Mouse (Mus musculus) heart, embryonic 14.5 days (tissue): Measurements from ENCODE around the gene Tmem274. TPM values are rescaled to one million over a fixed set of nuclear protein-coding genes. Genes with fewer than 3 reads are reported as not detected.

Experiments used
- ATAC-seq: fragments of 200-750 bp; cut with Nextera tagmentation; 2 replicates; pipeline ENCODE4 v1.8.0; 2017; ENCODE audit warnings: low read depth, moderate TSS enrichment; ENCODE audit not compliant: insufficient number of reproducible peaks, insufficient read depth, low FRiP score
- H3K27ac ChIP-seq, 2 experiments: fragments of 200-500 bp in 1 of 2; fragments of 300-500 bp in 1 of 2; sonication (generic) in 1 of 2; replicated peaks in 1 of 2; 2 replicates each; pipeline ENCODE4 v1.5.1; 2012 to 2014; ENCODE audit warnings: low read depth in 2 of 2, low read length in 2 of 2, control low read depth in 1 of 2, mild to moderate bottlenecking in 1 of 2, mixed read lengths in 1 of 2; ENCODE audit not compliant: control insufficient read depth in 1 of 2, insufficient read depth in 1 of 2
- H3K27me3 ChIP-seq: fragments of 300-500 bp; sonication (generic); 2 replicates; pipeline ENCODE4 v1.6.1; 2014; ENCODE audit warnings: mild to moderate bottlenecking, low read length, control low read depth; ENCODE audit not compliant: control insufficient read depth, insufficient read depth
- H3K36me3 ChIP-seq: fragments of 300-500 bp; sonication (generic); 2 replicates; pipeline ENCODE4 v1.6.1; 2014; ENCODE audit warnings: mild to moderate bottlenecking, control low read depth, low read length, mixed read lengths; ENCODE audit not compliant: control insufficient read depth, insufficient read depth
- H3K4me1 ChIP-seq, 2 experiments: fragments of 200-500 bp in 1 of 2; fragments of 300-500 bp in 1 of 2; sonication (generic) in 1 of 2; 2 replicates each; pipeline ENCODE4 v1.6.1; 2012 to 2014; ENCODE audit warnings: low read length in 2 of 2, control low read depth in 1 of 2, mixed read lengths in 1 of 2; ENCODE audit not compliant: control insufficient read depth in 2 of 2, insufficient read depth in 2 of 2
- H3K4me2 ChIP-seq: fragments of 300-500 bp; sonication (generic); 2 replicates; pipeline ENCODE4 v1.6.1; 2014; ENCODE audit warnings: mild to moderate bottlenecking, low read length
- H3K4me3 ChIP-seq, 2 experiments: fragments of 200-500 bp in 1 of 2; fragments of 300-500 bp in 1 of 2; sonication (generic) in 1 of 2; 2 replicates each; pipeline ENCODE4 v1.5.1; 2012 to 2014; ENCODE audit warnings: low read length in 2 of 2, mild to moderate bottlenecking in 2 of 2, control low read depth in 1 of 2, low read depth in 1 of 2, moderate library complexity in 1 of 2; ENCODE audit not compliant: control insufficient read depth in 1 of 2, insufficient read depth in 1 of 2
- H3K9ac ChIP-seq: fragments of 300-500 bp; sonication (generic); 2 replicates; pipeline ENCODE4 v1.6.1; 2014; ENCODE audit warnings: mild to moderate bottlenecking, low read length
- H3K9me3 ChIP-seq: fragments of 300-500 bp; sonication (generic); 2 replicates; pipeline ENCODE4 v1.6.1; 2016; ENCODE audit warnings: low read length, control low read depth; ENCODE audit not compliant: control insufficient read depth
- WGBS: fragments of 180-500 bp; shearing (Covaris S2); extraction: QIAGEN DNeasy Blood & Tissue Kit; methylation state at CpG from one replicate; pipeline ENCODE4 v1.1.7; 2014; 5-methylcytosine and 5-hydroxymethylcytosine counted together
- polyA plus RNA-seq: library from polyadenylated mRNA; unstranded; fragments of >200 nt; fragmentation: Nextera tagmentation; extraction: Ambion mirVana; gene quantifications from 2 replicates; pipeline ENCODE4 v1.2.1, GENCODE M21; 2014

The Tmem274 gene
- polyA plus RNA-seq, 1 experiment from 2014 or later: not detected

DNA sequence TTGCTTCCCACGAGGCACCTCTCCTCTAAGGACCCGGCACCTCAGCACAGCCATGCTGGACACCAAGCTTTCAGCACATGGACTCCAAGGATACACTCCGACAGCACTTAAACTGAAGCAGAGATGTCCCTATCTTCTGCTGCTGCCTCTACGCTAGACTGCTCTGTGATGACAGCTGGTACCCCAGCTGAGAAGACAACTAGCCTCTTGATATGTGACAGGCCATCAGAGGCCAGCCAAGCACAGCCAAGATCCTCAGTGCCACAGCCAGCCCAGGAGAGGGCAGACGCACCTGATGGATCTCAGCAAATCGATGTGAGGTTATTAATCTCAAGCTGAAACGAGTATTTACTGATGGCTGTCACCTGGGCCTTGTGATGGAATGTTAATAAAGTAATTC, 2.1 kb upstream of the Tmem274 start:
- no peaks in the 10 kb centered on the region for H3K9me3 ChIP-seq
- H3K9ac ChIP-seq: no peak overlapping the region
- no peak overlapping the region for H3K27ac ChIP-seq
- H3K4me3 ChIP-seq: no peak overlapping the region
- peaks cover 21% of the 10 kb centered on the region for H3K36me3 ChIP-seq
- WGBS: 57% methylated on average over 7 of the region's 7 CpGs
- H3K4me2 ChIP-seq: no peak overlapping the region
- H3K4me1 ChIP-seq: no peaks in the 10 kb centered on the region
- ATAC-seq: no peak
- H3K27me3 ChIP-seq: no peaks in the 10 kb centered on the region

DNA sequence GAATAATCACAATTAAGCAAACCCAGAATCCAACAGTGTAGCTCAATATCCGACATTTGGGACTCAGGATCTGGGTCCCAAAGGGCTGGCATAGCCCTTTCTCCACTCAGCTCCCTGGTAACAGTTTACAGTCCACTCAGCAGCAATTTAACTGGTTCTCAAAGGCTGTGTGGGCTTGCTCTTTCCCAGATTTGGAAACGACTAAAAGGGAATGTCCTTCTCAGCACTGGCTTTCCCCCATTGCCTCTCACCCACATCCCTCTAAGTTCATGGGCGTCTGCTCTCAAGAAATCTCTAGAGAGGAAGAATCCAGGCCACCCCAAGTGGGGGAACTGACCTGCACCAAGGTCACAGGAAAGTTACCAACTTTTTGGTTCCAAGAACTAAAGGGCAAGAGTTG, 7.4 kb downstream of the Tmem274 start:
- Histone ChIP-seq H3K4me1 (peaks cover 6 to 12% of the 10 kb centered on the region in 2 experiments), H3K9me3 (no peaks in the 10 kb centered on the region), H3K4me2 (peak overlapping the region; percentile 73), H3K36me3 (peaks cover 32% of the 10 kb centered on the region), H3K27me3 (no peaks in the 10 kb centered on the region), H3K27ac (peak overlapping the region; percentile 78 to 90), H3K9ac (peak overlapping the region; percentile 84), H3K4me3 (peak overlapping the region; percentile 76 to 91)
- ATAC-seq: no peak
- WGBS: 40% methylated on average over 3 of the region's 3 CpGs

DNA sequence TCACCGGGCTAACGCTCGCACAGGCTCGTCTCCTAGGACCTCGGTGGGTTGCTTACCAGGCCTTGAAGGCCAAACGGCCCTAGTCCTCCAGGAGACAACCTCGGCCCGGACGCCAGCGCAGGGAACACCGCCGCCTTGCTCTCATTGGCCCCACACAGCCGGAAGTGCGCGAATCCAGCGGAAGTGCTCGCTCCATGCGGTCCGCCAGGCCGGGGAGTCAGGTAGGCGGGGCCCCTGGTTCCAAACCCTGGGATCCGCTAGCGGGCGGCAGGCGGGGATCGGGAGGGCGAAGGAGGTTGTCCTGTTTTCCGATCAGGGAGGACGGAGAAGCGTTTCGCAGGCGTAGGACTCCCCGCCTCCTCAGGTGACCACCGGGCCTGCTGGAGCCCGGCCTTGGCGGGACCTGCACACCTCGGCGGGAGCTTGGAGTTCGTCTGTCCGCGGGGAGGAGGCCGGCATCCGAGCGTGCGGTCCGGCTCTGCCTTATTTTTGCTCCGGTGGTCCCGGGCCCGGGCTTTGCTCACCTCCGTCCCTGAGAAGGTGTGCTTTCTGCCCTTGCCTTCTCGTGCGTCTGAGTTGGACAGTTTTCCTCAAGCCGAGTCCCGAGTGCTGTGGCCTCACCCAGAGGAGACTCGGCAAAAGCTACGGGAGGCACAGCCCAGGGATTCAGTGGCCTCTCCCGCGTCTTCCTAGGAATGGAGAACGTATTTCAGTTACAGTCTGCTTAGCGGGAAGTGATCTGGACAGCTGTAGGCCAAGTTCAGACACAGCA, 8.1 kb downstream of the Tmem274 start, which contains the start of the genes Nmnat1 and Lzic:
Gene Nmnat1 (minus strand): TSS at position 150 of the 772 bp plus-strand sequence.
Gene Lzic (plus strand): TSS at position 177 of the 772 bp plus-strand sequence.
- Histone ChIP-seq H3K27ac (peak within 1 kb of the TSS; percentile 78 to 90), H3K36me3 (peaks cover 38% of the 10 kb centered on the region), H3K4me2 (peak within 1 kb of the TSS; percentile 73), H3K9me3 (no peaks in the 10 kb centered on the region), H3K4me1 (peaks cover 6 to 12% of the 10 kb centered on the region in 2 experiments), H3K9ac (peak within 1 kb of the TSS; percentile 84), H3K4me3 (peak within 1 kb of the TSS; percentile 76 to 91), H3K27me3 (no peaks in the 10 kb centered on the region)
- ATAC-seq: peak; percentile 96
- WGBS: under 1% methylated on average over 60 of the region's 60 CpGs

DNA sequence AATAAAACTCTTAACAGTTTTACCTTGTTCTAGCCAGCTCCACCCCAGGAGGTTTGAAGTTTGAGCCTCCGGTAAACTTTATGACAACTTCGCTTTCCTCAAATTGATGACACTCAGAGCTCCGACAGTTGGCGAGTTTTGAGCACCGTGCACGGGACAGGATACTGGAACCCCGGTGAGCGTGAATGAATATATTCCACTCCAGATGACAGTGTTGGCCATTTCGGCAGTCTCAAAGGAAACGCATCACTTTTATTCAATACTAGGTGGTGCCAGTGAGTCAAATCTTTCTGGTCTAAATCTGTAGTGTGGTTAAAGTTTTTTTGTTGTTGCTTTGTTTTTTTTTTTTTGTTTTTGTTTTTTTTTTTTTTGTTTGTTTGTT, 8.6 kb downstream of the Tmem274 start:
- peak overlapping the region; percentile 73 for H3K4me2 ChIP-seq
- H3K4me1 ChIP-seq: peaks cover 6 to 12% of the 10 kb centered on the region in 2 experiments
- H3K27ac ChIP-seq: peak overlapping the region; percentile 71 to 90
- H3K27me3 ChIP-seq: no peaks in the 10 kb centered on the region
- H3K9ac ChIP-seq: peak overlapping the region; percentile 84
- 1% methylated on average over 10 of the region's 10 CpGs for WGBS
- ATAC-seq: no peak
- H3K36me3 ChIP-seq: peaks cover 42% of the 10 kb centered on the region
- no peaks in the 10 kb centered on the region for H3K9me3 ChIP-seq
- H3K4me3 ChIP-seq: peak overlapping the region; percentile 76 to 91

DNA sequence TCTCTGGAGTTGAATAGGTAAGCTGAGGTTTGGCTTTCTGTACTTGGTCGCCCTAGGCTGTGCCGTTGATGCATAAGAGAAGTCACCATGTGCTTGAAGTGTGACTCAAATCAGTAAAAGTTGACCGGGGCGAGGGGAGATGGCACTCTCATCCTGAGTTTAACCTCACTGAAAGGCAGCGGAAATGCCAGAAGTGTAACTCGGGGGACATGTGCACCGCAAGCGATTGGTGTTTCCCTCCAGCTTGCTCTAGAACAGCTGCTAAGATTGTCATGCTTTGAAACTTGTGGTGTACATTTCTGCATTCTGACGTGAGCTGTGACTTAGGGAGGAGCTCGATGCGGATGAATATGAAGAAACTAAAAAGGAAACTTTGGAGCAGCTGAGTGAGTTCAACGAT, 10.6 kb downstream of the Tmem274 start:
- H3K4me3 ChIP-seq: no peak overlapping the region
- H3K27me3 ChIP-seq: no peaks in the 10 kb centered on the region
- no peak overlapping the region for H3K27ac ChIP-seq
- peaks cover 57% of the 10 kb centered on the region for H3K36me3 ChIP-seq
- no peak overlapping the region for H3K4me2 ChIP-seq
- WGBS: 95% methylated on average over 12 of the region's 12 CpGs
- H3K9me3 ChIP-seq: 0 out of 2 replicates have a peak, but pooled peaks cover 2% of the 10 kb centered on the region
- no peak overlapping the region for H3K9ac ChIP-seq
- no peak for ATAC-seq
- peaks cover 6 to 12% of the 10 kb centered on the region in 2 experiments for H3K4me1 ChIP-seq

DNA sequence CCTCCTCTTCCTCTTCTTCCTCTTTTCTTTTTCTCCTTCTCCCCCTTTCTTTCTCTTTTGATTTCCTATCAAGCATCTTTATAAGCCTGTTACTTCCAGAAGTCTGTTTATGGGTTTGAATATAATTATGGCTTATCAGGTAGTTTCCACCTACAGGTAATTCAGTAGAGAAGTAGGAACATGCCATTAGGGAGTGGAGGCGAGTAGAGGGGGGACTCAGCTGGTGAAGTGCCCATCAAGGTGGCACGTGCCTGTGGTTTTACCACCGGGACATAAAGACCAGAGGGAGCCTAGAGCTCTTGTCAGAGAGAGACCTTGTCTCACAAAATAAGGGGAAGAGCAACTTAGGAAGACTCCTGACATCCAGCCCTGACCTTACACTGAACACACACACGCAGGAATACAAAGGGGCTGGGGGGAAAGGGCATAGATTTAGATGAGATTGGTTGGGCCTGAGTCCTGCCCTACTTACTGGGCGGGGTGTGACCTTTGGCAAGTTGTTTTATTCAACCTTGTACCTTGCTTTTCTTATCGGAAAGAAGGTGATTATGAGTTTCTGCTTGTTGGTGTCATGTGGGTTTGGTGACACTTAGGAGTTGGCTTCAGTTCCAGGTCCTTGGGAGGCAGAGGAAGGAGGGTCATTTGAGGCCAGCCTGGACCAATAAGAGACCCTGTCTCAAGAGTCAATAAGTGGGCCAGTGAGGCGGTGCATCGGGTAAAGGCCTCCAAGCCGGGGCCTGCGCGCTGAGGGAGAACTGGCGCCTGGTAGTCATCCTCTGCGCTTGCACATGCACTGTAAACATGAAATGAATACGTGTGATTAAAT, 12.4 kb downstream of the Tmem274 start:
- Histone ChIP-seq H3K36me3 (peaks cover 76% of the 10 kb centered on the region), H3K9me3 (0 out of 2 replicates have a peak, but pooled peaks cover 2% of the 10 kb centered on the region), H3K4me2 (no peak overlapping the region), H3K27ac (no peak overlapping the region), H3K4me3 (no peak overlapping the region), H3K9ac (no peak overlapping the region), H3K4me1 (peaks cover 1 to 9% of the 10 kb centered on the region in 2 experiments), H3K27me3 (no peaks in the 10 kb centered on the region)
- 91% methylated on average over 14 of the region's 14 CpGs for WGBS
- no peak for ATAC-seq

DNA sequence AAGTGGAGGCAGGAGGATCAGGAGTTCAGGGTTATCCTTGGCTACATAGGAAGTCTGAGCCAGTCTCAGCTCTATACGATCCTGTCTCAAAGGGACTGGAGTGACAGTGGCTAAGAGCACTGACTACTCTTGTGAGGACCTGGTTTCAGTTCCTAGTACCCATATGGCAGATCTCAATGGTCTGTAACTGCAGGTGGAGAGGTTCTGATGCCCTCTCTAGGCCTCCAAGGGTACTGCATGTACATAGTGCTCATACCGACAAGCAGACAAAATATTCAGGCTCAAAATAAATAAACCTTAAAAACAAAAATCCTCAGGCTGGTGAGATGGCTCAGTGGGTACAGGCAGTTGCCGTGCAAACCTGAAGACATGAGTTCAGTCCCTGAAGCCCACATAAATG, 14.0 kb downstream of the Tmem274 start:
- no peak for ATAC-seq
- H3K9me3 ChIP-seq: 0 out of 2 replicates have a peak, but pooled peaks cover 2% of the 10 kb centered on the region
- no peak overlapping the region for H3K4me2 ChIP-seq
- H3K27ac ChIP-seq: no peak overlapping the region
- H3K36me3 ChIP-seq: peaks cover 89% of the 10 kb centered on the region
- no peak overlapping the region for H3K9ac ChIP-seq
- no peak overlapping the region for H3K4me3 ChIP-seq
- WGBS: 95% methylated on average over 3 of the region's 3 CpGs
- H3K4me1 ChIP-seq: peaks cover 0 to 7% of the 10 kb centered on the region in 2 experiments; a peak in 2 of 4 replicates
- H3K27me3 ChIP-seq: no peaks in the 10 kb centered on the region
